Mouse (Mus musculus): ENCODE results near the gene Sav1.

- TF ChIP-seq KAT2A (conservative IDR thresholded peaks at IDR 0.05; ENCODE audit: low read depth, low read length) = no peak
- TF ChIP-seq USF2 (IDR thresholded peaks at IDR 0.05; ENCODE audit: borderline replicate concordance in 1 of 2, insufficient read depth in 1 of 2, low read depth in 1 of 2, low read length in 2 of 2) = no peak
- no peak for TF ChIP-seq POLR2A (IDR thresholded peaks at IDR 0.05; ENCODE audit: control insufficient read depth in 1 of 2, insufficient read depth in 1 of 2, low read depth in 1 of 2, low read length in 2 of 2, poor library complexity in 1 of 2)
- TF ChIP-seq CTCF (IDR thresholded peaks at IDR 0.05 in 2 of 3, conservative IDR thresholded peaks at IDR 0.05 in 1 of 3; ENCODE audit: control insufficient read depth in 1 of 3, insufficient read depth in 1 of 3, low read depth in 2 of 3, low read length in 3 of 3, poor library complexity in 1 of 3, severe bottlenecking in 1 of 3) = no peak
- no peak for TF ChIP-seq MXI1 (IDR thresholded peaks at IDR 0.05; ENCODE audit: low read depth, low read length)
- no peak for TF ChIP-seq MAX (IDR thresholded peaks at IDR 0.05; ENCODE audit: low read length)
- no peak for TF ChIP-seq EP300 (IDR thresholded peaks at IDR 0.05; ENCODE audit: low read depth in 1 of 2, low read length in 2 of 2)
- no peak for TF ChIP-seq ZC3H11A (IDR thresholded peaks at IDR 0.05; ENCODE audit: low read depth, low read length)
- no peak for TF ChIP-seq ZMIZ1 (IDR thresholded peaks at IDR 0.05; ENCODE audit: low read depth, low read length)
Measured at GRCm38 (mm10) chr12:69973666-69974065, 13.1 kb downstream of the Sav1 start.
